Mouse (Mus musculus): ENCODE results near the gene Helz.

- no peak for TF ChIP-seq POLR2A (IDR thresholded peaks at IDR 0.05; ENCODE audit: insufficient read depth, low read depth, low read length)
- TF ChIP-seq CTCF (IDR thresholded peaks at IDR 0.05; ENCODE audit: insufficient read depth, low read depth, low read length), result no peak
Observed at GRCm38 (mm10) chr11:107615696-107616095, 68.0 kb downstream of the Helz start.
